Mouse (Mus musculus): ENCODE measurements around the gene Esrrb.

Esrrb gene

DNA sequence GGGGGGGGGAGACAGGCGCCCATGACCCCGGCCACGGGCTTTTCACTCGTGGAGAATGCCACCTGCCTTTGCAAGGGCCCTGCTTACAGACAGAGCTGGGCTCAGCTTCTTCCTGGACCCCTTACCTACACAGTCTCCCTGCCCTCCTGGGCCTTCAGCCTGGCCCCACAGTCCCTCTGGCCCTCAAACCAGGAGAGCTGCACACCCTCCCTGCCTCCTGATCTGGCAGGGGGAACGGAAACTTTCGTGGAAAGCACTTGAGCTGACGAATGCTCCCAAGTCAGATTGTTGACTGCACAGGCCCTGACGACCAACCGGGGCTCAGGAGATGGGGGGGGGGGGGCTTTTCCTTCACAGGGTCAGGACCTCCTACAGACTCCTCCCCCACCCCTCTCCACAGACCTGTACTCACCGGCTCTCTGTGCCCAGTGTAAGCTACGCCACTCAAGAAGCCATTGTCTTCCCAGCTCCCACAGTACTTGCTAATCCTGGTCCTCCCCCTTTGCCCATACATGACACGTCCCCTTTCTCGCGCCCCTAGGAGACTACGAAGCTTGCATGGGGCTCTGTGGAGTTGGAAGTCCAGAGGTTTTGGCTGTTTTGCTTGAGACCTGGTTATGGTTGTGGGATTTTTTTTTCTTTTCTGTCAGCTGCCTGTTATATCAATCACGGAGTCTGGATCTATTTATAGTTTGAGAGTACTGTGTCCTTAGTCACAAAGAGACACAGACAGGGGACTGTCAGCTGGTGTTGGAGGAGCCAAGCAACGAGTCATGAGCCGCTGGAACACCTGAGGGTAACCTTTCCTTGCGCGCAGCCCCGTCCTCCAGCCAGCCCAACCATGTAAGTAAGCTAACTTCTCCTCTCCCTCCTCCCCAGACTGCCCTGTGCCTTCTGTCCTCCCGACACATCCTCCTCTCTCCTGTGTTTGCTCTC, at the start of gene Esrrb:
Gene Esrrb (plus strand): TSS at position 422 of the 936 bp plus-strand sequence.
- DNase-seq (ENCODE audit: low read depth, low spot score) = peak; percentile 19

DNA sequence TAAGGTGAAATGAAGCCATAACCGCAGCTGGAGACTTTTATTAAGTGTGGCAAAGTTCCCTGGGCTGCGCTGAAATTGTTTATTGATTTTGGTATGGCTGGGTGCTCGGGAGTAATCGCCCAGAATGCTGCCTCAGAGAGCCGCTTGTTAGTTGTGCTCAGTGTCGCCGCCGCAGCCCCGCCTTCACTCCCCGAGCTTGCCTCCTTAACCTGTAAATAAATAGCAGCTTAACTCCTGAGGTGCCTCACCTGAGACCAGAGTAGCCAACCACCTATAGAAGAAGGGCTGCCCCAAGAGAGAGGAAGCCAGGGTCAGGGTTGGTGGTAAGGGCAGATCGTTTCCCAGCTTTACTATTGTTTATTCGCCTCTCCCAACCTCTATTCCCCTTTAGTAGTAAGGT, 40.3 kb upstream of the Esrrb start:
- no peak for DNase-seq (ENCODE audit: low read depth, low spot score)

DNA sequence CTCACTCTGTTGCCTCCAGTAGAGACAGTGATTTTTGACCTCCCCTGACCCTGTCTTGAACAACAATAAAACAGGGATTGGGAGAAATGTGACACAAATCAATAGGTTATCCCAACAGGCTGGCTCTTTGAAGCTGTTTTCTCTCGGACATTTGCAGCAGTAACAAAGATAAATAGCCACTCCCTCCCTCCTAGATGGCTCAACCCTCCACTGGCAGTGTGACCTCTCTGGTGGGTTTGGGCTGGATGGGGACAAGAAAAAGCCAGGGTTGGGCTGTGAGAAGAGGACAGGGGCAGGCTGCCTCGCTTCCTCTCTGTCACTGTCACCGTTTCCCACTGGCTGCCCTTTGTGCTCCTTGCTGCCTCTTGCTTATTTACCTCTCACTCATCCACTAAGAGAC, 36.6 kb upstream of the Esrrb start:
- DNase-seq (ENCODE audit: low read depth, low spot score) = no peak

DNA sequence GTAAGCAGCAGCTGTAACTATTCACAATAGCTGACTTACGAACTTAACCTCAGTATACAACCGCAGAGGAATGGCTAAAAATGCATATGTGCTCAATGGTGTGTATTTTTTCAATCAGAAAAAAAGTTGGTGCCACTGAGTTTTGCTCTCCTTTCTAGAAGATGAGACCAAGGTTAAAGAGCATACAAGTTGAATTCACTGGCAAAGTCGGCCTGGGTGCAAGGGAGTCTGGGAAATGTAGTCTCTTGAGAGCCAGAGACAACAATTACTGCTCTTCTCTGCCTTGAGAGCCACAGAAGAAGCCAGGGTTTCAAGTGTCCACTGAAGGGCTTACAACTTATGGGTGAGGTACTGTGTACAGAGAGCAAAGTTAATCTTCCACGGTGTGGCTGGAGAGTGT, 31.1 kb upstream of the Esrrb start:
- peak; percentile 30 for DNase-seq (ENCODE audit: low read depth, low spot score)

DNA sequence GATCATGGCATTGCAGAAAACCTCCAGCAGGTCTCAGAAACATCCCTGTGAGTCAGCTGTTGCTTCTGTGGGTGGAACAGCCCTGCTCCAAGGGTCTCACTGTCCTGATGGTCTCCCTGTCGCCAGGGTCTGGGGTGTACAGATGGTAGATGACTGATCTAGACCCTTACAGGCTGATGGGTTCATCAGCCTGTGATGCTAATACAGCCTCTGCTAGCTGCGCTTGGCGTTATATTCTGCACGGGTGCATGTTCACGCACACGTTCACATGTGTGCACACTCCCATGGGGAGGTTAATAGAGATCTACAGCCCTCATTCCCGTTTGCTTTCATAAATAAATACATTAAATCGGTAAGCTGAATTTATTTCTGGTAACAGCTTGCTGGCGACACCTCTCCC, 30.2 kb upstream of the Esrrb start:
- DNase-seq (ENCODE audit: low read depth, low spot score) = no peak

DNA sequence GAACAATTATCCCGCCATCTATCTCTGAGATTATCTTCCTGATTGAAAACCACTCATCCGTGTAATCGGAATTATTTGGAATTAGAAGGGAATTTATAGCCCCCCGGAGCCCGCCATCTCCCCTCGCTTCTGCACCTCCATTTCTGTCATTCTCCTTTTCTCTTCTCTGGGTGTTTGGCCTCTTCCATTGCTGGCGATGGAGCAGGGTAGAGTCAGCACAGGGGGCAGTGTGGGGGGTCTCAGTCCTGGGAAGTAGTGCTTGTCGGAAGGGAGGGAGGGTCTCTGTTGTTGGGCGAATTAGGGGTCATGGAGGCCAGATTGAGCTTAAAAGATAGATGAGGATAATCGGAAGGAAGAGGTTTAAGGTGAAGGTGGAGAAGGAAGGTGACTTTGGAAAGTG, 29.7 kb upstream of the Esrrb start:
- no peak for DNase-seq (ENCODE audit: low read depth, low spot score)

DNA sequence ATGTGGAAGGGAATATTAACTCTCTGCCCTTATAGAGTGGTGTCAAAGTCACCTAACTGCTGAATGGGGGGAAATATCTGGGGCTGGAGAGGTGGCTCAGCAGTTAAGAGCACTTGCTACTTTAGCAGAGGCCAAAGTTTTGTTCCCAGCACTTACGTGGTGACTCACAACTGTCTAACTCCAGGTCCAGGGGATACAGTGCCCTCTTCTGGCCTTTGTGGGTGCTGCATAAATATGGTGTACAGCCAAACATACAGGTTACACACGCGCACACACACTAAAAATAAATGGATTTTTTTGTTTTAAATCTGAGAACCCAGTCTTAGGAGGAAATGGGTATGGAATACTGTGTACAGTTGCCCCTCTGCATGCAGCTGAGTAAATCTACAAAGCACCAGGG, 24.7 kb upstream of the Esrrb start:
- DNase-seq (ENCODE audit: low read depth, low spot score) = peak; percentile 52

DNA sequence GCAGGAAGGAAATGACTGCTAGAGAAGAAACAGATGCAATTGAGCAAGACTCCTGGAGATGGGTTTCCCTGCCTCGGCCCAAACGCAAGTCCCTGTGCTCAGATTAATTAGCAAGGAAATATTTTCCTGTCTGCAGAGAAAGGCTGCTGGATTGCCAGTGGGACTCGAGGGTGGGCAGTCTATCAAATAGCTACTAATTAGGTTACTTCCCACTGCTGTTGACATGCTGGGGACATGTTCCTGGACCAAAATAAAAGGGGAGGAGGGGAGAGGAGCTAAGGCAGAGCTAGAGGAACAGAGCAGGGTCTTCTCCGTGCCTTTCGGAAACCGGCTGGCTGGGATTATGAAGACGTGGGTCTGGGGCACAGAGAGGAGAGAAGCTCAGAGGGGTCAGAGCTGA, 24.0 kb upstream of the Esrrb start:
- no peak for DNase-seq (ENCODE audit: low read depth, low spot score)

DNA sequence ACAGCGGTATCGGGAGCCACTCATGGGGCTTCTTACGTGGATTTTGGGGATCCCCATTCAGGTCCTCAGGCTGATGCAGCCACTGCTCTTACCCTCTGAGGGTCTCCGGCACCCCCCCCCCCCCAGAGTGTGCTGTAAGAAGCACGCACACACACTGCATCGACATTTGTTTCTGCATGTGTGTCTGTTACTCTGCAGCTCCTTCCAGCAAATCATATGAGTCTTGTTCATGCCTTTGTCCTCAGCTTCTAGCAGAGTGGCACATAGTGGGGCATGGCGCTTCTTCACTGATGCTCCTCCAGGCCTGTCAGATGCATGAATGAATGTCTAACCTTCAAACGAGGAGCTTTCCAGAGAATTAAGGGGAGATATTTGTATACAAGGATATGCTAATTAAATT, 11.4 kb upstream of the Esrrb start:
- DNase-seq (ENCODE audit: low read depth, low spot score) = no peak

DNA sequence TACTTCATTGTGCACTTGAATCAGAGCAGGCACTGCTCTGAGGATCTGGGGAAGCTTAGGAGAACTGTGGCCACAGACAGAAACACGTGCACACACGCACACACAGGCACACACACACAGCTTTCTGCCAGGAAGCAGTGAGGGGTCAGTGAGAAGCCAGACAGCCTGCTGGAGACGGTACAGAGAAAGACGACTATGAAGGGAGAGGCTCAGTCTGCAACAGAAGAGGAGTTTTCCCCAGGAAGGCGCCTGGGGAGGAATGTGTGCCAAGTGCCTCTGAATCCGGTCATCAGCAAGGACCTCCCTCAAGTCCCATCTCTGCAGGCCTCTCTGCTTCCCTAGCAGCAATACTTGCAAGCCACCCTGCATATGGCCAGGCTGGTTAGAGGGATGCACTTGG, 1.5 kb upstream of the Esrrb start:
- DNase-seq (ENCODE audit: low read depth, low spot score) = no peak

DNA sequence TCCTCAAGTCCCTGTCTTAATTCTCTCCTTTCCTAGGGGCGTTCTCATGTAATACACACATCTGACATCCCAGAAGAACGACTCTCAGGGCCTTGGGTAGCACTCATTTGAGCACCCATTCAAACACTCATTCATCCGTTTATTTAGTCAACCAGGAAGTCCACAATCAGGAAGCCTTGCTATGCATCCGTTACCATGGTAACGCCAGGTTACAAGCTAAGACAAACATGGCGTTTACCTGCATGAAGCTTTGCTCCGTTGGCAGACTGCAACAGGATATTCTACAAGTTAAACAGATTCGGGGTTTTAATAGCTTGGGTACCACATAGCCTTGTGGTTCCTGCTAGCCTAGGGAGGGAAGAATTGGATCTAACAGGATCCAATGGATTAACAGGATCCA, 1.0 kb upstream of the Esrrb start:
- DNase-seq (ENCODE audit: low read depth, low spot score) = peak; percentile 27

DNA sequence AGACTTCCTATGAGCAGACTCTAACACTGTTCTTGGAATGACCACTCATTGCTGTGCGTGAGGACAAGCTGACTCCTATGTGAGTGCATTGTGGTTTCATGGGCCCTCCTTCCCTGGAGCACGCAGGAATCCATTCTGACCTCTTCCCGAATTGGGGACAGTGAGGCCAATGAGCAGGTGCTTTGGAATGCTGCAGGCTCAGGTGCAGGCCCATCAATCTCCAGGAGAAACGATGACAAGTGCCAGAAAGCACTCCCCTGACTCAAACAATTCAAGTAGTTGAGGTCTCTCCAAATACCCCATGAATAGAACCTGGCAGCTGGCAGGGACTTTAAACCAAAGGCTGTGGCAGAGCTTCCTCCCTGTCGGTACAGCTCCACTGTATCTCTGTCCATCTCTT, 3.4 kb downstream of the Esrrb start:
- DNase-seq (ENCODE audit: low read depth, low spot score) = no peak

DNA sequence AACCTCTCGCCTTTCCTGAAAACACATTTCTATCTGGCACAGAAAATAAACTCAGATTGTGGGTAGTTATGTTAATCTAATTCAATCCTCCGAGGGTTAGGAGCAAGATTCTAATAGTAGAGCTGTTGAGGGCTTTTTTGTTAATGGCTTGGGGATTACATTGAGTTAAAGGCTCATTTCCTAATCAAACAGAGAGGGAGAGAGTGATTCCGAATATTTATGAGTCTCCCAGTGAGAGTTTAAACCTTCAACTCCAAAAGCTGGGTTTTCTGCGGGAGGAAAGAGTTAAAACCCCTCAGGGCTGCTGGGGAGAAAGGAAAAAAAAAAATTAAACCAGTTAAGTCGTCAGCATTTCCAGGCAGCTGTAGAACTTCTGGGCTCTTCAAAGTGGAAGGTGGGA, 3.8 kb downstream of the Esrrb start:
- DNase-seq (ENCODE audit: low read depth, low spot score) = no peak

DNA sequence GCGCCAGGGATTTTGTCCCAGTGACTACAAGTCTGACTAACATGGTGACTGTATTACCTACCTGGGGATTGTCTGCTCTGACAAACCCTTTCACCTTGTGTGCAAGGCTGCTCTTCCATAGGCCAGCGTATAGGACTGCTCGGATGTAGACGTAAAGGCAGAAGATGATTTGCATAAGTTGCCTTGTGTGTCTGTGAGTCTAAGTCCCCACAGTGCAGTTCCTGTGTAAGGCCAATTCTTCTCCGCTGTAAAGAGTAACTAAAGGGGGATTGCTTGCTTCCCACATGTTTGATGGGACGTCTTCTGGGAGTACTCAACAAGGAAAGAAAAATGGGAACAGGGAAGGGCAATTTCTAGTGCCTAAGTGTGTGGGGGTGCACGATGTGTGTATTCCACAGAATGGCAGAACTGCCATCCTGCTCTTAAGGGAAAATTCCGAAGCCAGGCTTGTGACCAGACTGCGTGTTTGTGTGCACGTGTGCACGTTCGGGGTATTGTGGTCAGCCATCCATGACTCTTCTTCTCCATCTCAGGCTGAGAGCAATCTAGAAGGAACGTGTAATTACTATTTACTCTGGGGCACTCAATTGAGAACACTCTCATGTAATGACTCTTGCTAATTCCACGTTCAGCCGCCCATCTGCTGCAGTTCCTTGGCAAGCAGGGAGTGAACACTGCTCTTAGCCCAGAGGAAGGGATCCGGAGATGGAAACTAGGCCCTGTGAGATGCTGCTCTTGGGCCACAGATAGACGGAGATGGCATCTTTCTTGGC, 9.9 kb downstream of the Esrrb start:
- DNase-seq (ENCODE audit: low read depth, low spot score) = no peak

DNA sequence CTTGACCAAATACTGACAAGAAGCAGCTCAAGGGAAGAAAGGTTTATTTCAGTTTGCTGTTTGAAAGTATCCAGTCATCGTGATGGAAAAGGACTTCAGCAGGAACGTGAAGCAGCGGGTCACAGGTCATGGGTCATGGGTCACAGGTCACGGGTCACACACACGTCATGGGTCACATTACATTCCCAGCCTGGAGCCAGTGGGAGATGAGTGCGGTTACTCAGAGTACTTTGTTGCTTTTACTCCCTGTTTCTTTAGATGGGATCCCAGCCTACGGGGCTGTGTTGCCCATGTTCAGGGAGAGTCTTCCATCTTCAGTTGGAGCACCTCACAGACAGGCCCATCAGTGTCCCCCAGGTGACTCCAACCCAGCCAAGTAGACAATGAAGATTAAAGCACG, 13.4 kb downstream of the Esrrb start:
- no peak for DNase-seq (ENCODE audit: low read depth, low spot score)

DNA sequence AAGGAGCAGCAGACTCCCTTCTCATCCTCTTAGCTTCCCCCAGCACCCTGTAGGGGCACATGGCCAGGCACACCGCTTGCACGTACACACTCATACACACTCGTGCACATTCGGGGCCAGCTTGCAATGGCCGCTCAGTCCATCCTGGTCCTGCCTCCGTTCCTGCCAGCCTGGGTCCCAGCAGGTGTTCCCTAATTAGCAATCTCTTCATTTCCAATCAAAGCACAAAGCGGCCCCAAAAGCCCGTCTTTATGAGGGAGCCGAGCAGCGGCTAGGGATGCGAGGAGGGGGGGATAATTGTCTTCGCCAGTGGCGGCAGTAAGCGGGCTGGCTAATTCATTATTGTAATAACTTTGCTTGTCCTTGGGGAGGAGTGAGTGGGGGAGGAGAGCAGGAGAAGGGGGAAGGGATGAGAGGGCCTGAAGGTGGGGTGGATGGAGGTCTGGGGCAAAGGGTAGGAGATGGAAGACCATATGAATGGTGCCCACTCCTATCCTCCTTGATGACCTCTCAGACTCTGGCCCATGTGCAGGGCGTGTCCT, 18.8 kb downstream of the Esrrb start:
- no peak for DNase-seq (ENCODE audit: low read depth, low spot score)

DNA sequence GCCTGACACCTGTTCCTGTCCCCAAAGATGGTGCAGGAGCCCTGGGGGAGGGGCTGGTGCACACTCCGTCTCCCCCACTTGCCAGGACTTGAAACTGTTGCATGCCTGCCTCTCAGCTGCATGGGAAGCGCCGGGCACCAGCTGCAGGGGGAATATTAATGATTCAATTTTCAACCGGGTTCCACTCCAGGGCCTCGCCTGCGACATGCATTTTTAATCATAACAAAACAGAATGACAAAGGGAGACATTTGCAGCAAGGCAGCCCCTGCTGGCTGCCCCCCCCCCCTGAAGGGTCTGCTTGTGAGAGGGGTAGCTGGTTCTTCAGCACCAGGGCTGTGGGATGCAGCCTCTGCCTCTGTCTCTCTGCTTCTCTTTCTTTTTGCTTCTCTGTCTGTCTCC, 22.9 kb downstream of the Esrrb start:
- DNase-seq (ENCODE audit: low read depth, low spot score) = no peak

DNA sequence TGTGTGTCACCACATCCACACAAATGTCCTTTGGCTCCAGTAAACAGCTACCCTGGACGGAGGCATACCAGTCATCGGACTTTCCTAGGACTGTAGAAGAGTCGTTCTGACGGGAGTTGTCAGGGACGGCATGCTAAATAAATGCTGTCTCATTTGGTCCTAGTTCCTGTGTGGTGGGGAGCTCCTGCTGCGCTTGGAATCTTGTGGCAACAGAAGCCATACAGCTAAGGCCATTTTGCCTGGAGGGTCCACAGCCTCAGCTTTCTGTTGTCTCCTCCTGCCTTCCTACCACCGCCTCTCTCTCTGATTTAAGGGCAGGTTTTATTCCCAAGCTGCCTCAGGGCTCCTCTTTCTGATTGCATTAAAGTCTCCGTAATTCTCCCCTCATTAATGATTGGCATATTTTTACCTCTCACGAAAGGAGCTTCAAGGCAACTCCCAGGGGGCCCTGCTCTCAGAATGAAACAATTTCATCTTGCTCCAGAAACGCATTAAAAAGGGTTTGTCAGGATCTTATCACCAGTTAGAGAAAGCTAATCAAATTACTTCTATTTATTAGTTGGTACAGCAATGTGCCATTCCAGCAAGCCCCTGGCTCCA, 26.9 kb downstream of the Esrrb start:
- DNase-seq (ENCODE audit: low read depth, low spot score) = no peak

DNA sequence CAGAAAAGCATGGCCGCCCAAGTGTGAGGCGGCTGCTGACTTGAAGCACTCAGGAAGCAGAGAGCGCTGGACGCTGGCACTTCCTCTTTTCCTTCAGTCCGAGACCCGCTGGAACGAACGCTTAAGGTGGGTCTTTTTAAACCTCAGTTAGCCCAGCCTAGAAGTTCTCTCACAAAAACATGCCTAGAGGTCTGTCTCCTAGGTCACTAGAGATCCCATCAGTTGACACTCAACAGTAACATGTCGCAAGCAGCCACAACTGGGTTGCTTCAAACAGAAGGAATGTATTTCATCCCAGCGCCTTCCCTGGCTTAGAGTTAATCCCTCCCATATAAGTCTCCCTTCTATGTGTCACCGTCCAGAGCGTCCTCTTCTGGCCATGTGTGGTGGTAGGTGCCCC, 33.9 kb downstream of the Esrrb start:
- DNase-seq (ENCODE audit: low read depth, low spot score) = no peak

DNA sequence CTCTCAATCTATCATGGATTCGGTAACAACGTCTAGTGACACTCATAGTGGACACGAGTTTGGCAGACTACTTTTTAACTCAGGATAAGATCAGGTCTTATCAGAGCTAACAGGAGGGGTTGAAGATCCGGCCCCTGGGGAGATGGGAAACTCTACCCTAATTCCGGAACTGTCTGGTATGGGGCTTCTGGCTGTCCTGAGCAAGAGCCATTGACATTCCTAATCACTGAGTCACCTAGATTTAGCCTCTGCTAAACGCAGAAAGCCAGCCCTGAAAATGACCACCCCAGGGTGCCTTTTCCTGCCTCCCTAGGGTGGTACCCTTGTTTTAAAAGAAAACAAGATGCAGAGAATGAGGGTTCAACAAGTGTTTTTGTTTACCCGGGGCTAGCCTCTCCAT, 34.4 kb downstream of the Esrrb start:
- peak; percentile 63 for DNase-seq (ENCODE audit: low read depth, low spot score)

DNA sequence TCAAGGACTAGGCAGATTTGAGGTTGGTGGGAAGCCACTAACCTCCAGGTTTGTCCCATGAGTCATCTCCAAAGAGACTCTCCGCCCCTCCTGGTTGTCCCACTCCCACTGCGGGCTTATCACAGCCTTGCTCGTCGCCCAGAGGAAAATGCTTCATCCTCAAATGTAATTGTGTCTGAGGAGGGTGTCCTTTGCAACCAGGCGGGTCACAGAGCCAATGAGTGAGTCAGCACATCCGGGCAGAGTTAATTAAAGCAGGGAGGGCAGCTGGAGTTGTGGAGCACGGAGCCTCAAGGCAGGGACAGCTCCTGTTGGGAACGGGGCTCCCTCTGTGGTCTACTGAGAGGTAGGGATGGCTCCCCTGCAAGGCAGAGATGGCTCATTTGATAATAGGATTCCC, 37.8 kb downstream of the Esrrb start:
- DNase-seq (ENCODE audit: low read depth, low spot score) = no peak

DNA sequence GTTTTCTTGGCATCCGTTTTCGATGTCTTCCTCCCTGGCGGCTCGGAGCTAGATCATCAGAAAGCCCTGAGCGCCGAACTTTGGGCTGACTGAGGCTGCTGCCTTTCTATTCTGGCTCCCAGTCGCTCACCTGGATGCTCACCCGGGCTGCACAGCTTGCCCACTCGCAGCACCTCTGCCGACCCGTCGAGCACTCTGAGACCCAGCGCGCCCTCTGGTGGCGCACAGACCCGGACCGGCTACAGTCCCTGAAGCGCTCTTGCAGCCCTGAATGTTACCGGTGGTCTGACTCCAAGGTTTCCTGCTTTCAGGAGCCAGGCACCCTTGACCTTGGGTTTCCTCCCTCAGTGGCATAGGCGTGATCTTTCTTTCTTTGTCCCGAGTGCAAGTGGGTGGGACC, 41.8 kb downstream of the Esrrb start:
- peak; percentile 92 for DNase-seq (ENCODE audit: low read depth, low spot score)

Data from ES-CJ7 (cell line).